Mouse (Mus musculus) CH12.LX (cell line): ENCODE data around the gene Cltc. TPM values are rescaled to one million over a fixed set of nuclear protein-coding genes. Genes with fewer than 3 reads are reported as not detected.

Source experiments
- DNase-seq: peaks from one replicate; pipeline ENCODE4 v3.0.0-alpha.2; 2013; ENCODE audit errors: extremely low read depth
- H3K27ac ChIP-seq: 2 replicates; pipeline ENCODE4 v1.5.1; 2012; ENCODE audit warnings: low read depth, mild to moderate bottlenecking, control low read depth, moderate library complexity; ENCODE audit not compliant: insufficient read depth
- H3K27me3 ChIP-seq: replicated peaks from 2 replicates; pipeline ENCODE3; 2012; ENCODE audit warnings: inconsistent platforms
- H3K36me3 ChIP-seq, 2 experiments: replicated peaks in 1 of 2; 2 replicates each; pipeline versions ENCODE3 to v1.6.1; 2012; ENCODE audit warnings: inconsistent platforms in 1 of 2, low read length in 1 of 2, mild to moderate bottlenecking in 1 of 2, mixed read lengths in 1 of 2, moderate library complexity in 1 of 2; ENCODE audit not compliant: control insufficient read depth in 1 of 2, insufficient read depth in 1 of 2
- H3K4me1 ChIP-seq, 2 experiments: 2 replicates each; pipeline ENCODE4 v1.6.1; 2012; ENCODE audit warnings: inconsistent platforms in 1 of 2, moderate library complexity in 1 of 2; ENCODE audit not compliant: insufficient read depth in 2 of 2, control insufficient read depth in 1 of 2
- H3K4me2 ChIP-seq: 2 replicates; pipeline ENCODE4 v1.6.1; 2012; ENCODE audit warnings: low read depth, mild to moderate bottlenecking, control low read depth; ENCODE audit not compliant: poor library complexity, insufficient read depth, severe bottlenecking
- H3K4me3 ChIP-seq, 3 experiments: fragments of 150-350 bp in 1 of 3; sonication (generic) in 1 of 3; replicated peaks in 1 of 3; 2 replicates each; pipeline versions ENCODE3 to v1.5.1; 2011 to 2012; ENCODE audit warnings: low read depth in 2 of 3, low read length in 2 of 3, mild to moderate bottlenecking in 2 of 3, moderate library complexity in 2 of 3, control low read depth in 1 of 3, improper control_type of control experiment in 1 of 3, inconsistent platforms in 1 of 3, mixed read lengths in 1 of 3; ENCODE audit not compliant: poor library complexity in 1 of 3
- H3K79me2 ChIP-seq: replicated peaks from 2 replicates; pipeline ENCODE4 v1.6.1; 2012; ENCODE audit warnings: mild to moderate bottlenecking, moderate library complexity; ENCODE audit not compliant: control insufficient read depth, poor library complexity, insufficient read depth, severe bottlenecking; ENCODE audit errors: extremely low read depth
- H3K9ac ChIP-seq: 2 replicates; pipeline ENCODE4 v1.6.1; 2012; ENCODE audit warnings: low read depth, mild to moderate bottlenecking, control low read depth, moderate library complexity; ENCODE audit not compliant: insufficient read depth
- H3K9me3 ChIP-seq: replicated peaks from 2 replicates; pipeline ENCODE3; 2012; ENCODE audit warnings: low read length, inconsistent platforms, mixed read lengths
- BHLHE40 ChIP-seq: IDR thresholded peaks from 2 replicates; pipeline ENCODE4 v1.6.1; 2011; ENCODE audit warnings: mild to moderate bottlenecking, low read depth, low read length, improper control_type of control experiment
- CHD1 ChIP-seq: IDR thresholded peaks from 2 replicates; pipeline ENCODE4 v1.6.1; 2012; ENCODE audit warnings: low read depth, low read length, improper control_type of control experiment, inconsistent platforms
- CHD2 ChIP-seq: IDR thresholded peaks from 2 replicates; pipeline ENCODE4 v1.6.1; 2011; ENCODE audit warnings: low read length, improper control_type of control experiment
- CTCF ChIP-seq, 2 experiments: IDR thresholded peaks in 1 of 2; conservative IDR thresholded peaks in 1 of 2; 2 replicates each; pipeline ENCODE4 v1.5.1; 2011 to 2012; ENCODE audit warnings: low read depth in 2 of 2, low read length in 2 of 2, improper control_type of control experiment in 1 of 2, inconsistent platforms in 1 of 2, mild to moderate bottlenecking in 1 of 2, moderate library complexity in 1 of 2
- E2F4 ChIP-seq: IDR thresholded peaks from 2 replicates; pipeline ENCODE4 v1.6.1; 2011; ENCODE audit warnings: low read depth, low read length, improper control_type of control experiment; ENCODE audit not compliant: insufficient replicate concordance
- ELF1 ChIP-seq: IDR thresholded peaks from 2 replicates; pipeline ENCODE4 v1.6.1; 2014; ENCODE audit warnings: low read depth, mild to moderate bottlenecking, inconsistent platforms, low read length, improper control_type of control experiment
- EP300 ChIP-seq: IDR thresholded peaks from 2 replicates; pipeline ENCODE4 v1.6.1; 2011; ENCODE audit warnings: low read length, improper control_type of control experiment
- ETS1 ChIP-seq: conservative IDR thresholded peaks from 2 replicates; pipeline ENCODE4 v1.6.1; 2012; ENCODE audit warnings: low read depth, mild to moderate bottlenecking, inconsistent platforms, low read length, improper control_type of control experiment, moderate library complexity
- GABPA ChIP-seq: IDR thresholded peaks from 2 replicates; pipeline ENCODE4 v1.6.1; 2012; ENCODE audit warnings: low read depth, low read length, improper control_type of control experiment, inconsistent platforms; ENCODE audit not compliant: insufficient replicate concordance
- HCFC1 ChIP-seq: IDR thresholded peaks from 2 replicates; pipeline ENCODE4 v1.6.1; 2012; ENCODE audit warnings: low read depth, mild to moderate bottlenecking, inconsistent platforms, low read length, improper control_type of control experiment
- IRF4 ChIP-seq: IDR thresholded peaks from 2 replicates; pipeline ENCODE4 v1.6.1; 2014; ENCODE audit warnings: low read depth, mild to moderate bottlenecking, inconsistent platforms, low read length, improper control_type of control experiment
- JUN ChIP-seq: IDR thresholded peaks from 2 replicates; pipeline ENCODE4 v1.6.1; 2011; ENCODE audit warnings: low read depth, mild to moderate bottlenecking, low read length, improper control_type of control experiment, moderate library complexity; ENCODE audit not compliant: insufficient read depth
- JUND ChIP-seq: conservative IDR thresholded peaks from 2 replicates; pipeline ENCODE4 v1.6.1; 2011; ENCODE audit warnings: low read depth, low read length, improper control_type of control experiment
- KAT2A ChIP-seq: IDR thresholded peaks from 2 replicates; pipeline ENCODE4 v1.6.1; 2012; ENCODE audit warnings: low read length, improper control_type of control experiment, inconsistent platforms; ENCODE audit not compliant: insufficient replicate concordance
- MAFK ChIP-seq: IDR thresholded peaks from 2 replicates; pipeline ENCODE4 v1.6.1; 2011; ENCODE audit warnings: low read length, improper control_type of control experiment; ENCODE audit not compliant: insufficient replicate concordance
- MAX ChIP-seq: IDR thresholded peaks from 2 replicates; pipeline ENCODE4 v1.6.1; 2011; ENCODE audit warnings: low read length, improper control_type of control experiment
- MAZ ChIP-seq: IDR thresholded peaks from 2 replicates; pipeline ENCODE4 v1.6.1; 2012; ENCODE audit warnings: low read depth, mild to moderate bottlenecking, inconsistent platforms, low read length, improper control_type of control experiment, moderate library complexity
- MEF2A ChIP-seq: IDR thresholded peaks from 2 replicates; pipeline ENCODE4 v1.6.1; 2014; ENCODE audit warnings: low read depth, mild to moderate bottlenecking, inconsistent platforms, low read length, improper control_type of control experiment, borderline replicate concordance
- MXI1 ChIP-seq: IDR thresholded peaks from 2 replicates; pipeline ENCODE4 v1.6.1; 2011; ENCODE audit warnings: mild to moderate bottlenecking, low read depth, low read length, improper control_type of control experiment
- MYC ChIP-seq: IDR thresholded peaks from 2 replicates; pipeline ENCODE4 v1.6.1; 2011; ENCODE audit warnings: low read depth, mild to moderate bottlenecking, improper control_type of control experiment, low read length
- NELFE ChIP-seq: IDR thresholded peaks from 2 replicates; pipeline ENCODE4 v1.6.1; 2011; ENCODE audit warnings: low read depth, low read length, improper control_type of control experiment
- NRF1 ChIP-seq: IDR thresholded peaks from 2 replicates; pipeline ENCODE4 v1.6.1; 2014; ENCODE audit warnings: low read depth, mild to moderate bottlenecking, inconsistent platforms, low read length, improper control_type of control experiment, moderate library complexity
- PAX5 ChIP-seq: IDR thresholded peaks from 2 replicates; pipeline ENCODE4 v1.6.1; 2012; ENCODE audit warnings: low read length, inconsistent platforms, mixed read lengths
- POLR2A ChIP-seq: IDR thresholded peaks from 2 replicates; pipeline ENCODE4 v1.6.1; 2011; ENCODE audit warnings: low read depth, mild to moderate bottlenecking, improper control_type of control experiment, low read length
- POLR2AphosphoS2 ChIP-seq: IDR thresholded peaks from 2 replicates; pipeline ENCODE4 v1.6.1; 2011; ENCODE audit warnings: low read depth, low read length, improper control_type of control experiment
- RAD21 ChIP-seq: IDR thresholded peaks from 2 replicates; pipeline ENCODE4 v1.6.1; 2011; ENCODE audit warnings: low read depth, mild to moderate bottlenecking, low read length, improper control_type of control experiment, moderate library complexity
- RCOR1 ChIP-seq: conservative IDR thresholded peaks from 2 replicates; pipeline ENCODE4 v1.6.1; 2012; ENCODE audit warnings: low read depth, mild to moderate bottlenecking, inconsistent platforms, low read length, improper control_type of control experiment
- SIN3A ChIP-seq: IDR thresholded peaks from 2 replicates; pipeline ENCODE4 v1.6.1; 2012; ENCODE audit warnings: low read length, improper control_type of control experiment, inconsistent platforms
- SMC3 ChIP-seq: IDR thresholded peaks from 2 replicates; pipeline ENCODE4 v1.6.1; 2011; ENCODE audit warnings: low read depth, low read length, improper control_type of control experiment
- TBP ChIP-seq: conservative IDR thresholded peaks from 2 replicates; pipeline ENCODE4 v1.6.1; 2011; ENCODE audit warnings: low read depth, low read length, improper control_type of control experiment
- TCF12 ChIP-seq: IDR thresholded peaks from 2 replicates; pipeline ENCODE4 v1.6.1; 2014; ENCODE audit warnings: low read depth, mild to moderate bottlenecking, inconsistent platforms, low read length, improper control_type of control experiment
- UBTF ChIP-seq: IDR thresholded peaks from 2 replicates; pipeline ENCODE4 v1.6.1; 2012; ENCODE audit warnings: low read depth, mild to moderate bottlenecking, inconsistent platforms, low read length, improper control_type of control experiment, moderate library complexity
- USF1 ChIP-seq: IDR thresholded peaks from 2 replicates; pipeline ENCODE4 v1.6.1; 2014; ENCODE audit warnings: low read depth, mild to moderate bottlenecking, inconsistent platforms, low read length, improper control_type of control experiment
- USF2 ChIP-seq: conservative IDR thresholded peaks from 2 replicates; pipeline ENCODE4 v1.6.1; 2011; ENCODE audit warnings: low read depth, low read length, improper control_type of control experiment
- ZC3H11A ChIP-seq: IDR thresholded peaks from 2 replicates; pipeline ENCODE4 v1.6.1; 2012; ENCODE audit warnings: low read depth, mild to moderate bottlenecking, inconsistent platforms, low read length, improper control_type of control experiment
- ZKSCAN1 ChIP-seq: IDR thresholded peaks from 2 replicates; pipeline ENCODE4 v1.6.1; 2012; ENCODE audit warnings: low read depth, inconsistent platforms, low read length, improper control_type of control experiment, borderline replicate concordance
- ZMIZ1 ChIP-seq: IDR thresholded peaks from 2 replicates; pipeline ENCODE4 v1.6.1; 2012; ENCODE audit warnings: low read depth, mild to moderate bottlenecking, inconsistent platforms, low read length, improper control_type of control experiment
- ZNF384 ChIP-seq: IDR thresholded peaks from 2 replicates; pipeline ENCODE4 v1.6.1; 2012; ENCODE audit warnings: low read depth, low read length, improper control_type of control experiment, inconsistent platforms
- dilution Hi-C: fragments of 300-500 bp; cut with MboI; formaldehyde crosslinking; loops from 2 replicates; pipeline ENCODE4 v1.14.3; 2020; ENCODE audit warnings: low sequenced_read_pairs; ENCODE audit not compliant: extremely low pct_unique_long_range_greater_than_20kb, extremely low pct_ligation_motif_present
- in situ Hi-C: fragments of 300-500 bp; cut with MboI; formaldehyde crosslinking; loops from 3 replicates; pipeline ENCODE4 v1.14.3; 2019; ENCODE audit warnings: low sequenced_read_pairs, low pct_ligation_motif_present, low pct_unique_long_range_greater_than_20kb, mixed read lengths
- polyA plus RNA-seq: library from polyadenylated mRNA; unstranded; fragments of >175 nt; gene quantifications from 2 replicates; pipeline ENCODE4 v1.2.1, GENCODE M21; 2012; ENCODE audit warnings: low read depth; ENCODE audit not compliant: insufficient read length
- total RNA-seq, 2 experiments: library from RNA; depleted of rRNA; stranded (reverse); fragments of 300-350 nt in 1 of 2; fragments of >200 nt in 1 of 2; gene quantifications; 2 replicates each; pipeline ENCODE4 v1.2.3; 2012 to 2014

The Cltc gene
- total and polyA plus RNA-seq, 3 experiments, result 140 to 303 (median 219) TPM

DNA sequence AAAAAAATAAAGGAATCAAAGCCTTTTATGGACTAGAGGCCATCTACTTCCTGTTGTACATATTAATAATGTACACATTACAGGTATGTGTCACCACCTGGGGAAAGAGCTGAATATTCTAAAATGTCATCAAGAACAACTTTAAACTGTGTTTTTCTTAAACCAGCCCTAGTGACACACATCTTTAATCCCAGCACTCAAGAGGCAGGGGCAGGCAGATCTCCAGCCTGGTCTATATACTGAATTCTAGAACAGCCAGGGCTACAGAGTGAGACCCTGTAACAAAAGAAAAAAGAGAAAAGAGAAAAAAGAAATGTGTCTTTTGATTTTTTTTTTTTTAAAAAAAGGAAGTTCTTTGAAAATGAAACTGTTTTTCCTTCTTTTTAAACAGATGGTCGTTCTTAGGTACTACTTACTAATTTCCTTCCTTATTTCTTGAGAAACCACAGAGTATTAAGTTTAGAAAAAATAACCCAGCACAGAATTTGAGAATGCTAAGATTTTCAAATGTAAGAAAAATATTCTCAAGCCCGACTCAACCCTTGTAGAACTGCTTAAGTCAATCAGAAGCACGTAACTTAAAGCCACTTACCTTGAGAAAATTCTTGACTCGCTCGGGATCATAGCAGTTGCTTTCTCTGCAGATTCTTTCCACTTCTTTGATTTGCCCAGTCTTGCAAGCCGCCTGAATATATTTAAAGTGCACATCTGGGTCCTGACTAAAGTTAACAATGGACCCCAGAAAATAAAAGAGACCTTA, 39.9 kb downstream of the Cltc start:
- no peaks in the 10 kb centered on the region for H3K9me3 ChIP-seq
- dilution Hi-C loops (no loop called here), in situ Hi-C loops (no loop called here)
- peak overlapping the region; percentile 87 for H3K27ac ChIP-seq
- H3K27me3 ChIP-seq, result no peaks in the 10 kb centered on the region
- H3K4me3 ChIP-seq, result no peak overlapping the region
- peak overlapping the region; percentile 79 for H3K4me2 ChIP-seq
- peaks cover 7 to 82% of the 10 kb centered on the region in 2 experiments; a peak in 3 of 4 replicates for H3K4me1 ChIP-seq
- TF ChIP-seq MYC (no peak; the same call in 1 of the 2 replicates), ETS1 (peak; percentile 48; the same call in 1 of the 2 replicates), RAD21 (no peak), HCFC1 (no peak), ZMIZ1 (no peak), BHLHE40 (no peak), ZNF384 (peak; percentile 95), UBTF (no peak), POLR2A (0 out of 2 replicates have a peak, but pooled peaks have one; percentile 8), JUN (no peak), JUND (peak; percentile 65; the same call in 1 of the 2 replicates), MAFK (no peak), GABPA (no peak), IRF4 (peak; percentile 58; the same call in 1 of the 2 replicates), USF1 (no peak), E2F4 (no peak), TBP (no peak), USF2 (no peak), CHD1 (peak; percentile 26; the same call in 1 of the 2 replicates), ELF1 (no peak), CTCF (conservative IDR thresholded peaks at IDR 0.05 in 1 of 2, IDR thresholded peaks at IDR 0.05 in 1 of 2; ENCODE audit: low read depth in 2 of 2, low read length in 2 of 2) (no peak), MEF2A (no peak), EP300 (peak; percentile 90), PAX5 (no peak), NELFE (no peak), SMC3 (no peak), SIN3A (no peak), ZC3H11A (no peak), MAZ (no peak), RCOR1 (no peak), MXI1 (no peak), MAX (no peak), ZKSCAN1 (no peak), TCF12 (0 out of 2 replicates have a peak, but pooled peaks have one; percentile 9), CHD2 (no peak), KAT2A (no peak), NRF1 (no peak), POLR2AphosphoS2 (no peak)
- peaks cover 29% of the 10 kb centered on the region for H3K79me2 ChIP-seq
- DNase-seq, result peak; percentile 52
- H3K36me3 ChIP-seq, result peaks cover 41 to 69% of the 10 kb centered on the region in 2 experiments
- H3K9ac ChIP-seq, result peak overlapping the region; percentile 80
